Mouse (Mus musculus): ENCODE results near the gene Hist1h2br. TPM values are rescaled to one million over a fixed set of nuclear protein-coding genes. Genes with fewer than 3 reads are reported as not detected.
A peak's percentile ranks its signal among the peaks of the same experiment; 100 is the strongest.
"Not testable (repeated sequence)": the region's sequence is repeated elsewhere in the genome, so short reads cannot be mapped to it uniquely, and the experiment has no call there.

Hist1h2br gene
- polyA plus RNA-seq, 1 experiment from 2014 or later: 15.6 TPM

DNA sequence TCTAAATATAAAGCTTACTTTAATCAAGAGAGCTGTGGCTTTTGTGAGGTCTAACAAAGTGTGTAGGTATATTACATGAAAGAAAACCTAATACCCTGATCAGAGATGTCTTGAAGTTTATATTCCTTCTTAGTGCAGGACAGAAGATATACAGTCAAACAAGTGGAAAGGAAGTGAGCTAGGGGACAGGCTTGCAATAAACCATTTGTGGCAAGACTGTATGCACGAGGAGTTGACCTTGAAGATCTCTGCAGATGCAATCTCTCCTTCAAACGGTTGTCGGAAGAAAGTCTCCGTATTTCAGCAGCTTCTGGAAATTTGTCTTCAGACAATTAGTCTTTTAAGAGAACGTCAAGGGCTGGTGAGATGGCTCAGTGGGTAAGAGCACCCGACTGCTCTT lies 43.6 kb upstream of the Hist1h2br start:
- Histone ChIP-seq H3K27me3 (ENCODE audit: insufficient read depth, low read length) (no peaks in the 10 kb centered on the region), H3K4me1 (ENCODE audit: insufficient read depth) (peaks cover 15% of the 10 kb centered on the region), H3K9me3 (ENCODE audit: low read length) (no peaks in the 10 kb centered on the region), H3K9ac (replicated peaks) (no peak overlapping the region), H3K27ac (ENCODE audit: low read depth) (no peak overlapping the region), H3K4me3 (ENCODE audit: low read depth, low read length) (no peak overlapping the region), H3K36me3 (replicated peaks; ENCODE audit: insufficient read depth, low read length) (no peaks in the 10 kb centered on the region), H3K4me2 (ENCODE audit: low read depth, low read length) (no peak overlapping the region)
- no peak for ATAC-seq
- TF ChIP-seq CTCF (IDR thresholded peaks at IDR 0.05; ENCODE audit: low read depth) (no peak), EP300 (IDR thresholded peaks at IDR 0.05; ENCODE audit: low read depth) (no peak)
- no peak for DNase-seq
- 54% methylated on average over 6 of the region's 6 CpGs for WGBS (ENCODE audit: insufficient replicate concordance)

DNA sequence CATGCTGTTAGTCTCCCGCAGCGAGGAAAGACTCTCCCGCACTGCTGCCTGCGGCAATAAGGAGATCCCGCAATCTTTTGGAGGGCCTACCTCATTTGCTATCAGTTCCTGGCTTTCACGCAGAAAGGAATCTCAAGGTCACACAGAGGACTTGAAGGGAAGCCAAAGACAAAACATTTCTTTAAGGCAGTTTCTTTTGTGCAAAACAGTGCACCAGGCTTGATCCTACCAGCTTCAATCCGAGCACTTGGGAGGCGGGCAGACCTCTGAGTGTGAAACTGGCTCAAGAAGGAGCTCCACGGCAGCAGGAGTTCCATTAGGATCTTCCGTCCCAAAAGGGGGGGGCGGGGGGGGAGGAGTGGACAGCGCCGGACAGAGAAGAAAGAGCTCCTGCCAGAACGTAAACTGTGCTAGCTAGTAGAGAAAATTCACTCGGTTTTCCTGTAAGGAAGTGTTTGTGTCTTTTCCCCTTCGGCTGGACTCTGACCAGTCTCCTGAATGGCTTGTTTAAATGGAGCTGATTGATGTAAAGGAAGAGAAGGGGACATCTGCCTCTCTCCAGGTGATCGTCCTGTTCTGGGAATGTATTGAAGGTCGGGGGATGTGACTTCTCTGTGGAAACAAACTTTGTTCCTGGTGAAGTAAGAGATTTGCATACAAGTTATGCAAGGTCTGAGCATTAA lies 42.8 kb upstream of the Hist1h2br start:
- Histone ChIP-seq H3K9me3 (ENCODE audit: low read length) (no peaks in the 10 kb centered on the region), H3K4me1 (ENCODE audit: insufficient read depth) (peaks cover 14% of the 10 kb centered on the region), H3K27me3 (ENCODE audit: insufficient read depth, low read length) (no peaks in the 10 kb centered on the region), H3K4me3 (ENCODE audit: low read depth, low read length) (no peak overlapping the region), H3K36me3 (replicated peaks; ENCODE audit: insufficient read depth, low read length) (no peaks in the 10 kb centered on the region), H3K4me2 (ENCODE audit: low read depth, low read length) (peak overlapping the region; percentile 54), H3K27ac (ENCODE audit: low read depth) (no peak overlapping the region), H3K9ac (replicated peaks) (peak overlapping the region; percentile 44; the same call in 1 of the 2 replicates)
- TF ChIP-seq CTCF (IDR thresholded peaks at IDR 0.05; ENCODE audit: low read depth) (no peak), EP300 (IDR thresholded peaks at IDR 0.05; ENCODE audit: low read depth) (no peak)
- 32% methylated on average over 17 of the region's 18 CpGs for WGBS (ENCODE audit: insufficient replicate concordance)
- DNase-seq: no peak
- no peak for ATAC-seq

DNA sequence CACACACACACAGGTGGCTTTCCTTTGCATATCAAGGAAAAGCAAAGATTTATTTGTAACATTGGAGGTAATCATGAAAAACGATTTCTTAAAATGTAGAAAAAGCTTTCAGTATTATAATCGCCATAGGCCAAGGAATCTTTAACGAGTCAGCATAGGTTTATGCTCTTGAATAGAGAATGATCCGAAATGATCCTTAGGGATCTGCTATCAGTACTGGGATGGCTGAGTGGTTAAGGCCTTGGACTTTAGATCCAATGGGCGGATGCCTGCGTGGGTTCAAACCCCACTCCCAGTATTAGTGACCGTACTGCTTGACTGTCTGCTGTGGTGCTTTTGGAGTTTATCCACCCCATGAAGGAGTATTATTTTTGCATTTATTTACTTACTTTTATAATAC lies 38.0 kb upstream of the Hist1h2br start:
- H3K9me3 ChIP-seq (ENCODE audit: low read length): no peaks in the 10 kb centered on the region
- peaks cover 5% of the 10 kb centered on the region for H3K4me1 ChIP-seq (ENCODE audit: insufficient read depth)
- DNase-seq (no peak), ATAC-seq (no peak)
- no peak overlapping the region for H3K4me3 ChIP-seq (ENCODE audit: low read depth, low read length)
- H3K4me2 ChIP-seq (ENCODE audit: low read depth, low read length): no peak overlapping the region
- no peak overlapping the region for H3K9ac ChIP-seq (replicated peaks)
- no peak overlapping the region for H3K27ac ChIP-seq (ENCODE audit: low read depth)
- TF ChIP-seq CTCF (IDR thresholded peaks at IDR 0.05; ENCODE audit: low read depth) (no peak), EP300 (IDR thresholded peaks at IDR 0.05; ENCODE audit: low read depth) (no peak)
- H3K27me3 ChIP-seq (ENCODE audit: insufficient read depth, low read length): no peaks in the 10 kb centered on the region
- no peaks in the 10 kb centered on the region for H3K36me3 ChIP-seq (replicated peaks; ENCODE audit: insufficient read depth, low read length)
- WGBS (ENCODE audit: insufficient replicate concordance): 87% methylated on average over 7 of the region's 7 CpGs

- not testable (repeated sequence) for H3K36me3 ChIP-seq (replicated peaks; ENCODE audit: insufficient read depth, low read length); H3K27me3 ChIP-seq (ENCODE audit: insufficient read depth, low read length); H3K4me3 ChIP-seq (ENCODE audit: low read depth, low read length); H3K4me2 ChIP-seq (ENCODE audit: low read depth, low read length); DNase-seq; H3K9me3 ChIP-seq (ENCODE audit: low read length); H3K4me1 ChIP-seq (ENCODE audit: insufficient read depth); ATAC-seq; H3K9ac ChIP-seq (replicated peaks); H3K27ac ChIP-seq (ENCODE audit: low read depth)
Measured at GRCm38 (mm10) chr13:21797163-21797562, 36.4 kb upstream of the Hist1h2br start.

GRCm38 (mm10) chr13:21803058-21803457 lies 30.5 kb upstream of the Hist1h2br start:
- no CpG with 5 or more reads among the region's 4 CpGs for WGBS (ENCODE audit: insufficient replicate concordance)
- H3K4me3 ChIP-seq (ENCODE audit: low read depth, low read length); H3K4me1 ChIP-seq (ENCODE audit: insufficient read depth); H3K27me3 ChIP-seq (ENCODE audit: insufficient read depth, low read length); DNase-seq; H3K27ac ChIP-seq (ENCODE audit: low read depth); H3K36me3 ChIP-seq (replicated peaks; ENCODE audit: insufficient read depth, low read length); H3K4me2 ChIP-seq (ENCODE audit: low read depth, low read length); H3K9ac ChIP-seq (replicated peaks); H3K9me3 ChIP-seq (ENCODE audit: low read length): not testable (repeated sequence)
- ATAC-seq: peak; percentile 82

DNA sequence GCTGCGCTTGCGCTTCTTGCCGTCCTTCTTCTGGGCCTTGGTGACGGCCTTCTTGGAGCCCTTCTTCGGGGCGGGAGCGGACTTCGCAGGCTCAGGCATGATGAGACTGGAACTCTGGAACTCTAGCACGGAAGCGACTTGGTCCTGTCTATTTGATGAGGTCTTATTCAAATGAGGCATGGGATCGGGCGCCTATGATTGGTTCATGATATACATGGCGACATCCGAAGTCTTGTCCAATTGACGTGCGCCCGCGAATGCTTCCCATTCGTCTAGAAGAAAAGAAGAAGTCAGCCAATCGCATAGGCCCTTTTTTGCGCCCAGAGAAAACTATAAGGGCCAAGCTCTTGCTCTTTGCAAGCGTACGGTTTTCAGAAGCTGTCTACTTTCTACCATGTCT lies 23.5 kb upstream of the Hist1h2br start, which contains the start of the genes Hist1h2bq and Hist1h2ao:
TSS of gene Hist1h2bq (minus strand) at position 125 of the 400 bp plus-strand sequence.
TSS of gene Hist1h2ao (plus strand) at position 393 of the 400 bp plus-strand sequence.
- H3K27me3 ChIP-seq (ENCODE audit: insufficient read depth, low read length); DNase-seq; H3K36me3 ChIP-seq (replicated peaks; ENCODE audit: insufficient read depth, low read length); H3K4me2 ChIP-seq (ENCODE audit: low read depth, low read length); H3K4me1 ChIP-seq (ENCODE audit: insufficient read depth); H3K4me3 ChIP-seq (ENCODE audit: low read depth, low read length); H3K27ac ChIP-seq (ENCODE audit: low read depth); H3K9me3 ChIP-seq (ENCODE audit: low read length); H3K9ac ChIP-seq (replicated peaks): not testable (repeated sequence)
- ATAC-seq: peak; percentile 88
- no CpG with 5 or more reads among the region's 23 CpGs for WGBS (ENCODE audit: insufficient replicate concordance)

DNA sequence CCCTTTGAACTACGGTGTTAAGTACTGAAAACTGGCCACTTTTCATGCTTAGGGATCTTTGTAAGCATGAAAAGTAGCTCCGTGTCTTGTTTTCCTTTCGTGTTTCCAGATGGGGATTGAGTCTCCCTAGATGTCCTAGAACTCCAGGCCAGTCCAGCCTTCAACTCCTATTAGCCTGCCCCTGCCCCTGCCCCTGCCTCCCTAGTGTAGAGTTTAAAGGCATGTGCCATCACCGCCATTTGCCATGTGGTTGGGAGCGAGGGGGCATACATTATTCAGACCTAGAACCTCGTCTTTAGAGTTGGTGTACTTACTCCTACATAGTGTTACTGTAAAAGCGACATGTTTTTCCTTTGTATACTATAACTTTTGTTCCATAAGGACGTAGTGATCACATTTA lies 22.5 kb upstream of the Hist1h2br start:
- not testable (repeated sequence) for DNase-seq; H3K9me3 ChIP-seq (ENCODE audit: low read length); H3K9ac ChIP-seq (replicated peaks); H3K4me2 ChIP-seq (ENCODE audit: low read depth, low read length); H3K27ac ChIP-seq (ENCODE audit: low read depth); H3K4me1 ChIP-seq (ENCODE audit: insufficient read depth); H3K4me3 ChIP-seq (ENCODE audit: low read depth, low read length); H3K27me3 ChIP-seq (ENCODE audit: insufficient read depth, low read length); H3K36me3 ChIP-seq (replicated peaks; ENCODE audit: insufficient read depth, low read length)
- ATAC-seq: peak; percentile 19
- WGBS (ENCODE audit: insufficient replicate concordance): no CpG with 5 or more reads among the region's 8 CpGs

DNA sequence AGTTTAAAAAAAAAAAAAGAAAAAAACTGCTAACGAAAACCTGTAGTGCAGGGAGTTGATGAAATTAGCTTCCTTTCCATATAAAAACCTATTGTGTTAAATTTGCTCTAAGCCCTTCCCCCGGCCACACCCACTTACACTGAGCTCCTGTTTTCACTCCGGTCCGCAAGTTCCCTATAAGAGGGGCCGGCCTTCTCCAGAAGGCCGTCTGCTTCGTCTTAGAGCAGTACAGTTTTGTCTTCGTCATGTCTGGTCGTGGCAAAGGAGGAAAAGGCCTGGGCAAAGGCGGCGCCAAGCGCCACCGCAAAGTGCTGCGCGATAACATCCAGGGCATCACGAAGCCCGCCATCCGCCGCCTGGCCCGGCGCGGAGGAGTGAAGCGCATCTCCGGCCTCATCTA lies 22.0 kb upstream of the Hist1h2br start, which contains the start of gene Hist1h4m:
TSS of gene Hist1h4m (plus strand) at position 208 of the 400 bp plus-strand sequence.
- Histone ChIP-seq H3K27ac (ENCODE audit: low read depth) (peak within 1 kb of the TSS; percentile 78), H3K4me3 (ENCODE audit: low read depth, low read length) (0 out of 2 replicates have a peak within 1 kb of the TSS, but pooled peaks have one; percentile 8)
- H3K9ac ChIP-seq (replicated peaks); DNase-seq; H3K9me3 ChIP-seq (ENCODE audit: low read length); H3K4me1 ChIP-seq (ENCODE audit: insufficient read depth); H3K27me3 ChIP-seq (ENCODE audit: insufficient read depth, low read length); H3K36me3 ChIP-seq (replicated peaks; ENCODE audit: insufficient read depth, low read length); H3K4me2 ChIP-seq (ENCODE audit: low read depth, low read length): not testable (repeated sequence)
- peak; percentile 47 for ATAC-seq
- no CpG with 5 or more reads among the region's 24 CpGs for WGBS (ENCODE audit: insufficient replicate concordance)

GRCm38 (mm10) chr13:21812092-21812491 lies 21.5 kb upstream of the Hist1h2br start:
- not testable (repeated sequence) for H3K27me3 ChIP-seq (ENCODE audit: insufficient read depth, low read length); H3K4me2 ChIP-seq (ENCODE audit: low read depth, low read length); H3K9me3 ChIP-seq (ENCODE audit: low read length); H3K9ac ChIP-seq (replicated peaks); H3K4me1 ChIP-seq (ENCODE audit: insufficient read depth); H3K36me3 ChIP-seq (replicated peaks; ENCODE audit: insufficient read depth, low read length); DNase-seq
- 0 out of 2 replicates have a peak overlapping the region, but pooled peaks have one; percentile 8 for H3K4me3 ChIP-seq (ENCODE audit: low read depth, low read length)
- 0% methylated on average over 10 of the region's 14 CpGs for WGBS (ENCODE audit: insufficient replicate concordance)
- peak; percentile 35 for ATAC-seq
- H3K27ac ChIP-seq (ENCODE audit: low read depth): peak overlapping the region; percentile 78

Measured in liver, postnatal 0 days (tissue).